Mouse (Mus musculus): ENCODE measurements around the gene Nthl1. TPM values are rescaled to one million over a fixed set of nuclear protein-coding genes. Genes with fewer than 3 reads are reported as not detected.
A peak's percentile ranks its signal among the peaks of the same experiment; 100 is the strongest.

Nthl1 gene
- polyA plus RNA-seq, 1 experiment = 9.8 TPM

- no peak for DNase-seq
- Histone ChIP-seq H3K4me3 (ENCODE audit: control insufficient read depth, insufficient read depth, low read length) (no peak overlapping the region), H3K27ac (ENCODE audit: control insufficient read depth, insufficient read depth, low read length) (no peak overlapping the region), H3K36me3 (ENCODE audit: control insufficient read depth, insufficient read depth, low read length) (no peaks in the 10 kb centered on the region), H3K4me1 (replicated peaks; ENCODE audit: control insufficient read depth, insufficient read depth, low read length) (peaks cover 10% of the 10 kb centered on the region), H3K27me3 (ENCODE audit: control insufficient read depth, insufficient read depth, low read length) (no peaks in the 10 kb centered on the region; the same call in 1 of the 2 replicates)
- TF ChIP-seq CTCF (IDR thresholded peaks at IDR 0.05; ENCODE audit: borderline replicate concordance, control insufficient read depth, extremely low read depth, insufficient read depth, low read length, poor library complexity) (no peak), POLR2A (IDR thresholded peaks at IDR 0.05; ENCODE audit: control insufficient read depth, extremely low read depth, insufficient read depth, low read length, poor library complexity) (no peak)
- WGBS = 92% methylated on average over 3 of the region's 3 CpGs
These were observed 13.4 kb downstream of the Nthl1 start for GRCm38 (mm10) chr17:24645916-24646315.

DNA sequence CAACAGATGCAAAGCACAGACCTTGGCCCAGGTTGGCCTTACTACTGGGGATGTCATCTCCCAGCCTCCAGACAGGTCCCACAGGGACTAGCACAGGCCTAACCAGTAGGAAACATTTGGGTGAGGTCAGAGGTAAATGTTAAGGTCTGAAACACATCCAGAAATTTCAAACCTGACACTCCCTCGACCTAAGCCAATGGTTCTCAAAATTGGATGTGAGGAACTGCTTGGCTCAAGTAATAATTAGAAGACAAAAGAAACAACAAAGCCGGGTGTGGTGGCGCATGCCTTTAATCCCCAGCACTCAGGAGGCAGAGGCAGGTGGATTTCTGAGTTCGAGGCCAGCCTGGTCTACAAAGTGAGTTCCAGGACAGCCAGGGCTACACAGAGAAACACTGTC lies 13.9 kb downstream of the Nthl1 start:
- no peaks in the 10 kb centered on the region for H3K36me3 ChIP-seq (ENCODE audit: control insufficient read depth, insufficient read depth, low read length)
- H3K4me1 ChIP-seq (replicated peaks; ENCODE audit: control insufficient read depth, insufficient read depth, low read length) = peaks cover 10% of the 10 kb centered on the region
- no peak for DNase-seq
- 93% methylated on average over 4 of the region's 4 CpGs for WGBS
- H3K27me3 ChIP-seq (ENCODE audit: control insufficient read depth, insufficient read depth, low read length) = no peaks in the 10 kb centered on the region; the same call in 1 of the 2 replicates
- H3K4me3 ChIP-seq (ENCODE audit: control insufficient read depth, insufficient read depth, low read length) = no peak overlapping the region
- H3K27ac ChIP-seq (ENCODE audit: control insufficient read depth, insufficient read depth, low read length) = no peak overlapping the region
- TF ChIP-seq CTCF (IDR thresholded peaks at IDR 0.05; ENCODE audit: borderline replicate concordance, control insufficient read depth, extremely low read depth, insufficient read depth, low read length, poor library complexity) (no peak), POLR2A (IDR thresholded peaks at IDR 0.05; ENCODE audit: control insufficient read depth, extremely low read depth, insufficient read depth, low read length, poor library complexity) (no peak)

DNA sequence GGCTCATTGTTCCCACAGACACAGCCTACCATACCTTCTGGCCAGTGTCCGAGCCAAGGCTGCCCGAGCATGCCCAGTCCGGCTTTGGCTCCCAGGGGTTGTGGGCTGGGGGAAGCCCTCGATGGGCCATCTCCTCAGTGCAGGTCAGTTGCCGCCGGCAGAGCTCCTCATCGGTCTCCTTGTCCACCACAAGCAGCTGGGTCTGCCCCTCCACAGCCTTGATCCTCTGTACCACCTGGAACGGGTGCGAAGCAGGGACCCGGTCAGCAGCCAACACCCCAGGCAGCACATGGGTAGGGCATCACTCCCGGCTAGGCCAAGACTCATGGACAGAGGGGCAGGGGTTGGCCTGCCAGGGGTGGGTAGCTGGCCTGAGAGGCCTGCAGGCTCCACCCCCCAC lies 15.0 kb downstream of the Nthl1 start:
- no peak for DNase-seq
- peaks cover 10% of the 10 kb centered on the region for H3K4me1 ChIP-seq (replicated peaks; ENCODE audit: control insufficient read depth, insufficient read depth, low read length)
- 92% methylated on average over 11 of the region's 11 CpGs for WGBS
- TF ChIP-seq POLR2A (IDR thresholded peaks at IDR 0.05; ENCODE audit: control insufficient read depth, extremely low read depth, insufficient read depth, low read length, poor library complexity) (no peak), CTCF (IDR thresholded peaks at IDR 0.05; ENCODE audit: borderline replicate concordance, control insufficient read depth, extremely low read depth, insufficient read depth, low read length, poor library complexity) (no peak)
- no peaks in the 10 kb centered on the region; the same call in 1 of the 2 replicates for H3K27me3 ChIP-seq (ENCODE audit: control insufficient read depth, insufficient read depth, low read length)
- H3K27ac ChIP-seq (ENCODE audit: control insufficient read depth, insufficient read depth, low read length) = no peak overlapping the region
- no peaks in the 10 kb centered on the region for H3K36me3 ChIP-seq (ENCODE audit: control insufficient read depth, insufficient read depth, low read length)
- no peak overlapping the region for H3K4me3 ChIP-seq (ENCODE audit: control insufficient read depth, insufficient read depth, low read length)

DNA sequence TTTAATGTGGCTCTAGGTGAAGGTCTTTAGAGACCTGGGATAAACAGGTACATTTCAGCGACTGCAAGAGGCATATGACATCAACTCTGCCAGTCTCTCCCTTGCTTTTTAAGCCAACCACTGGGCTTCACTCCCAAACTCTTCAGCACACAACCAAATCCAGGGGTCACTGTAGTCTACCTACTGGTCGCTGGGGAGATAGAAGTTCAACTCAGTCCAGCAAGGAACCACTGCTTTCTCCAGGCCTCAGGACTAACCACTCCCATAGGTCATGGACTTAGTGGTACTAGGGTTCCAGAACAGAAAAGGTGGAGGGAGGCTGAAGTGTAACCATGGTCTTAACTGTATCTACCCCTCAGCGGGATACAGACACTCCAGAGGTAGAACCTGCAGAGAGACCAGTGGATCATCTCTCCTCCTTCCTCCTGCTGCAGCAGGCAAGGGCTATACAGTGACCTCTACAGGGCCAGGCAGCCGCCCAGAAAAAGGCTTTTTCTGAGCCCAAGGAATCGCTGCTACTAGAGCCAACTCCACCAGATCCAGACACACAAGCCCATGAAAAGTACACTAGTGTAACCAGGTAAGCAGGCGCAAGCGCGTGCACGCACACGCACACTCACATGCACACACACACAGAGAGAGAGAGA lies 16.4 kb downstream of the Nthl1 start:
- TF ChIP-seq POLR2A (IDR thresholded peaks at IDR 0.05; ENCODE audit: control insufficient read depth, extremely low read depth, insufficient read depth, low read length, poor library complexity) = no peak
- no peak for TF ChIP-seq CTCF (IDR thresholded peaks at IDR 0.05; ENCODE audit: borderline replicate concordance, control insufficient read depth, extremely low read depth, insufficient read depth, low read length, poor library complexity)
- no peak for DNase-seq
- H3K27ac ChIP-seq (ENCODE audit: control insufficient read depth, insufficient read depth, low read length) = no peak overlapping the region
- no peaks in the 10 kb centered on the region; the same call in 1 of the 2 replicates for H3K27me3 ChIP-seq (ENCODE audit: control insufficient read depth, insufficient read depth, low read length)
- H3K4me3 ChIP-seq (ENCODE audit: control insufficient read depth, insufficient read depth, low read length) = no peak overlapping the region
- peaks cover 11% of the 10 kb centered on the region for H3K4me1 ChIP-seq (replicated peaks; ENCODE audit: control insufficient read depth, insufficient read depth, low read length)
- WGBS = 89% methylated on average over 10 of the region's 10 CpGs
- H3K36me3 ChIP-seq (ENCODE audit: control insufficient read depth, insufficient read depth, low read length) = no peaks in the 10 kb centered on the region

- H3K4me1 ChIP-seq (replicated peaks; ENCODE audit: control insufficient read depth, insufficient read depth, low read length) = peaks cover 12% of the 10 kb centered on the region
- no peaks in the 10 kb centered on the region for H3K36me3 ChIP-seq (ENCODE audit: control insufficient read depth, insufficient read depth, low read length)
- peak overlapping the region; percentile 48 for H3K4me3 ChIP-seq (ENCODE audit: control insufficient read depth, insufficient read depth, low read length)
- H3K27ac ChIP-seq (ENCODE audit: control insufficient read depth, insufficient read depth, low read length) = no peak overlapping the region
- no peaks in the 10 kb centered on the region; the same call in 1 of the 2 replicates for H3K27me3 ChIP-seq (ENCODE audit: control insufficient read depth, insufficient read depth, low read length)
- DNase-seq = peak; percentile 12
- TF ChIP-seq POLR2A (IDR thresholded peaks at IDR 0.05; ENCODE audit: control insufficient read depth, extremely low read depth, insufficient read depth, low read length, poor library complexity) (no peak), CTCF (IDR thresholded peaks at IDR 0.05; ENCODE audit: borderline replicate concordance, control insufficient read depth, extremely low read depth, insufficient read depth, low read length, poor library complexity) (no peak)
- WGBS = 3% methylated on average over 35 of the region's 35 CpGs
These were observed 17.1 kb downstream of the Nthl1 start for GRCm38 (mm10) chr17:24649581-24650069.

GRCm38 (mm10) chr17:24650070-24650616 lies 17.7 kb downstream of the Nthl1 start, which contains the start of gene Slc9a3r2:
Slc9a3r2 (minus strand) TSS chr17:24650327.
- H3K4me1 ChIP-seq (replicated peaks; ENCODE audit: control insufficient read depth, insufficient read depth, low read length) = peaks cover 12% of the 10 kb centered on the region
- peak; percentile 27 for DNase-seq
- H3K36me3 ChIP-seq (ENCODE audit: control insufficient read depth, insufficient read depth, low read length) = no peaks in the 10 kb centered on the region
- 1% methylated on average over 37 of the region's 41 CpGs for WGBS
- TF ChIP-seq CTCF (IDR thresholded peaks at IDR 0.05; ENCODE audit: borderline replicate concordance, control insufficient read depth, extremely low read depth, insufficient read depth, low read length, poor library complexity) (no peak), POLR2A (IDR thresholded peaks at IDR 0.05; ENCODE audit: control insufficient read depth, extremely low read depth, insufficient read depth, low read length, poor library complexity) (no peak)
- peak within 1 kb of the TSS; percentile 48 for H3K4me3 ChIP-seq (ENCODE audit: control insufficient read depth, insufficient read depth, low read length)
- no peak within 1 kb of the TSS for H3K27ac ChIP-seq (ENCODE audit: control insufficient read depth, insufficient read depth, low read length)
- H3K27me3 ChIP-seq (ENCODE audit: control insufficient read depth, insufficient read depth, low read length) = no peaks in the 10 kb centered on the region; the same call in 1 of the 2 replicates

All from thymus, adult 2 months (tissue).